Mouse (Mus musculus) forelimb bud, embryonic 11.5 days (tissue): ENCODE measurements around the gene Foxl1.

Experiments used
- DNase-seq: peaks from one replicate; pipeline ENCODE4 v3.0.0-alpha.2; 2012; ENCODE audit warnings: low read depth, low spot score

Gene Foxl1

GRCm38 (mm10) chr8:121093496-121093895, 34.2 kb upstream of the Foxl1 start:
- DNase-seq = no peak

- DNase-seq = peak; percentile 81
Observed at GRCm38 (mm10) chr8:121104049-121104818, 23.5 kb upstream of the Foxl1 start.

GRCm38 (mm10) chr8:121107668-121108656, 19.8 kb upstream of the Foxl1 start, which contains the start of gene Mthfsd:
TSS of gene Mthfsd (minus strand) at chr8:121108392.
- peak; percentile 99 for DNase-seq

GRCm38 (mm10) chr8:121108657-121109056, 19.1 kb upstream of the Foxl1 start:
- DNase-seq = no peak

GRCm38 (mm10) chr8:121111145-121111907, 16.4 kb upstream of the Foxl1 start:
- DNase-seq = no peak

- peak; percentile 95 for DNase-seq
Observed at GRCm38 (mm10) chr8:121113261-121113660, 14.5 kb upstream of the Foxl1 start.

- no peak for DNase-seq
Observed at GRCm38 (mm10) chr8:121115136-121115535, 12.6 kb upstream of the Foxl1 start.

GRCm38 (mm10) chr8:121115948-121116347, 11.8 kb upstream of the Foxl1 start, which contains the start of gene Foxc2:
TSS of gene Foxc2 (plus strand) at chr8:121116171.
- peak; percentile 93 for DNase-seq

GRCm38 (mm10) chr8:121116591-121117185, 11.1 kb upstream of the Foxl1 start:
- no peak for DNase-seq

- DNase-seq = no peak
Observed at GRCm38 (mm10) chr8:121117186-121117651, 10.5 kb upstream of the Foxl1 start.

- DNase-seq = no peak
Observed at GRCm38 (mm10) chr8:121117906-121118305, 9.8 kb upstream of the Foxl1 start.

- DNase-seq = peak; percentile 55
Observed at GRCm38 (mm10) chr8:121118634-121119420, 8.9 kb upstream of the Foxl1 start.

- DNase-seq = no peak
Observed at GRCm38 (mm10) chr8:121119635-121120455, 7.9 kb upstream of the Foxl1 start.

- no peak for DNase-seq
Observed at GRCm38 (mm10) chr8:121120456-121121419, 7.0 kb upstream of the Foxl1 start.

- DNase-seq = no peak
Observed at GRCm38 (mm10) chr8:121121704-121122103, 6.0 kb upstream of the Foxl1 start.

GRCm38 (mm10) chr8:121122368-121122767, 5.4 kb upstream of the Foxl1 start:
- no peak for DNase-seq

GRCm38 (mm10) chr8:121123113-121123512, 4.6 kb upstream of the Foxl1 start:
- no peak for DNase-seq
